Mouse (Mus musculus): ENCODE results near the gene Egfl8. TPM values are rescaled to one million over a fixed set of nuclear protein-coding genes. Genes with fewer than 3 reads are reported as not detected.

Gene Egfl8
- polyA plus RNA-seq, 1 experiment, result 3.9 TPM

DNA sequence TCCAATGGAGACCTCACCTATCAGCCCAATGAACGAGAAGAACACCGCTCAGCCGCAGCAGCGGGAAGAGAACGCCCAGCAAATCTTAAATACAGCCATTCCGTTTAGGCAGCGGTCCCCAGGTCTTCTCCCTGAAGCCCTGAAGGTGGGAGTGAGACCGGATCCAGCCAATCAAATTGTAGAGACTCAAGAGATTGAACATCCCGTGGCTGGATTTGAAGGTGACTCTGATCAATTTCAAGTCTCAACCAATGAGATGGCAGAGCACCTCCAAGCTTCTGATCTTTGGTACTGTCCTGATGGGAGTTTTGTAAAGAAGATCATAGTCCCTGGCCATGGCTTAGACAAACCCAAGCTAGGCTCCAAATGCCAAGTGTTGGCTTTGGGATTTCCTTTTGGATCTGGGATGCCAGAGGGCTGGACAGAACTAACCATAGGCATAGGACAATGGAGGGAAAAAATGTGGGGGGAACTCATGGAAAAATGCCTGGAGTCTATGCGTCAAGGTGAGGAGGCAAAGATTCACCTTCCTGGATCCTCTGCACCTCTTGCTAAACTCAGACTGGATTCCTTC lies 29.6 kb upstream of the Egfl8 start:
- no peak for DNase-seq (ENCODE audit: low read depth in 1 of 2, low spot score in 2 of 2)
- no peaks in the 10 kb centered on the region for H3K27me3 ChIP-seq (ENCODE audit: control insufficient read depth, insufficient read depth, low read length)
- WGBS, result 72% methylated on average over 10 of the region's 10 CpGs
- no peak overlapping the region for H3K27ac ChIP-seq (ENCODE audit: insufficient read depth, low read length)
- H3K4me1 ChIP-seq (ENCODE audit: control insufficient read depth, insufficient read depth, insufficient read length), result peaks cover 15% of the 10 kb centered on the region; the same call in 1 of the 2 replicates
- peaks cover 4% of the 10 kb centered on the region for H3K36me3 ChIP-seq (ENCODE audit: control insufficient read depth, insufficient read depth, low read length)
- no peak overlapping the region for H3K4me3 ChIP-seq (ENCODE audit: extremely low read depth, insufficient read depth, insufficient read length)
- no peak for TF ChIP-seq CTCF (IDR thresholded peaks at IDR 0.05; ENCODE audit: extremely low read depth, insufficient read depth, insufficient read length, insufficient replicate concordance)
- TF ChIP-seq POLR2A (IDR thresholded peaks at IDR 0.05; ENCODE audit: low read depth, low read length), result no peak

DNA sequence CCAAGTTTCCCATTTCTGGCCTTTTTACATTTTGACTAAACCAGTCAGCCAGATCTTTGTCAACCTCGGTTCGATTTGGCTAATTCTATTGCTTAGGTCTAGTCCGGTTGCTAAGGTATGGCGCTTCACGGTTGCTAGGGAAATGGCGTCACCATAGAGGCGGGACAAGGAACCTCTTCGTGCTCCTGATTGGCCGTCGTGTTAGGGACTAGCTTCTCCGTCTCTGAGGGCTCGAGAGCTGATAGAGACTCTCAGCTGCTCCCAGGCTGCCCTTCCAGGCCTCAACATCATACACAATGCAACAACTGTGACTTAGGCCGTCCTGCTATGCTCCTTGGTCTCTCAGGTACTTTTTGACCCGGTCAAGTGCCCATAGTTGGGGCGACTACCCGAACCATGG lies 28.8 kb upstream of the Egfl8 start, which contains the start of gene Fkbpl:
Gene Fkbpl (plus strand): TSS at position 157 of the 400 bp plus-strand sequence.
- H3K27ac ChIP-seq (ENCODE audit: insufficient read depth, low read length), result peak within 1 kb of the TSS; percentile 51; the same call in 1 of the 2 replicates
- TF ChIP-seq POLR2A (IDR thresholded peaks at IDR 0.05; ENCODE audit: low read depth, low read length) (no peak; the same call in 1 of the 2 replicates), CTCF (IDR thresholded peaks at IDR 0.05; ENCODE audit: extremely low read depth, insufficient read depth, insufficient read length, insufficient replicate concordance) (no peak)
- DNase-seq (ENCODE audit: low read depth in 1 of 2, low spot score in 2 of 2), result peak; percentile 90 to 97
- H3K27me3 ChIP-seq (ENCODE audit: control insufficient read depth, insufficient read depth, low read length), result no peaks in the 10 kb centered on the region
- H3K4me1 ChIP-seq (ENCODE audit: control insufficient read depth, insufficient read depth, insufficient read length), result peaks cover 14% of the 10 kb centered on the region; the same call in 1 of the 2 replicates
- no peaks in the 10 kb centered on the region for H3K36me3 ChIP-seq (ENCODE audit: control insufficient read depth, insufficient read depth, low read length)
- H3K4me3 ChIP-seq (ENCODE audit: extremely low read depth, insufficient read depth, insufficient read length), result peak within 1 kb of the TSS; percentile 60
- 2% methylated on average over 16 of the region's 16 CpGs for WGBS

DNA sequence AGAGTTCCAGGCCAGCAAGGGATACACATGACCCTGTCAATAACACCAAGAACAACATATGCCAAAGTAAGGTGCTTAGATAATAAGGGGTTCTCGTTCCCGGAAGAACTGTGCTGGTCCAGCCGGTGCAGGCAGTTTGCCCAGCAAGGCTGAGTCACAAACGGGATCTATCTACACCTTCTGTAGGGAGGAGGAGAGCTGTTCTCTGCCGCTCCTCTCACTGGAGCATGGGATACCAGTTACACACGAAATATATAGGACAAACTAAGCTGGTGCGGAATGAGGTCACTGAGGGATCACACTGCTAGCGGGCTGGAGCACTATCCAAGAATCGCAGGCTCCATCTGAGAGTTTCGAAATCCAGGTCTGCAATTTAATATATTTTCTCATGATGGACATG lies 28.2 kb upstream of the Egfl8 start:
- Histone ChIP-seq H3K27ac (ENCODE audit: insufficient read depth, low read length) (no peak overlapping the region), H3K27me3 (ENCODE audit: control insufficient read depth, insufficient read depth, low read length) (no peaks in the 10 kb centered on the region), H3K4me3 (ENCODE audit: extremely low read depth, insufficient read depth, insufficient read length) (no peak overlapping the region), H3K4me1 (ENCODE audit: control insufficient read depth, insufficient read depth, insufficient read length) (peaks cover 10% of the 10 kb centered on the region; the same call in 1 of the 2 replicates), H3K36me3 (ENCODE audit: control insufficient read depth, insufficient read depth, low read length) (no peaks in the 10 kb centered on the region)
- WGBS, result 85% methylated on average over 10 of the region's 10 CpGs
- DNase-seq (ENCODE audit: low read depth in 1 of 2, low spot score in 2 of 2), result no peak
- TF ChIP-seq CTCF (IDR thresholded peaks at IDR 0.05; ENCODE audit: extremely low read depth, insufficient read depth, insufficient read length, insufficient replicate concordance), result no peak
- no peak for TF ChIP-seq POLR2A (IDR thresholded peaks at IDR 0.05; ENCODE audit: low read depth, low read length)

DNA sequence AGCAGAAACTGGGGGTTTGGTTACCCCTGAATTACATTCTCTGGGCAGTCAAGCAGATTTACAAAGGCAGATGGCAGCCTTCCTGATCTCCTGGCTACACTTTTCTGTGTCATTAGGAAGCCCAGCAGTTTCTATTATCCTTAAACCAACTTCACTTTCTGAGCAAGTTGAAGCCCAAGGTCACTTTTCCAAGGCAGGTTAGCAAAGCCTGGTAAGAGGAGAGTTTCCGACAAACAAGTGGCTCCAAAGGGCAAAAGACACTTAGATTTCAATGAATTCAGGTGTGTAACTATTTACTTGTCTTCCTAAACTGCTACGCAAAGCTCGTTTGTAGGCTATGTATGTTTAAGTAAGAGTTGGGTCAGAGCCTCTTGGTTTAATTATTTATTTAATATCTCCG lies 27.6 kb upstream of the Egfl8 start:
- no peak for DNase-seq (ENCODE audit: low read depth in 1 of 2, low spot score in 2 of 2)
- H3K27me3 ChIP-seq (ENCODE audit: control insufficient read depth, insufficient read depth, low read length), result no peaks in the 10 kb centered on the region
- no peaks in the 10 kb centered on the region for H3K36me3 ChIP-seq (ENCODE audit: control insufficient read depth, insufficient read depth, low read length)
- 96% methylated on average over 4 of the region's 4 CpGs for WGBS
- H3K27ac ChIP-seq (ENCODE audit: insufficient read depth, low read length), result no peak overlapping the region
- TF ChIP-seq CTCF (IDR thresholded peaks at IDR 0.05; ENCODE audit: extremely low read depth, insufficient read depth, insufficient read length, insufficient replicate concordance) (no peak), POLR2A (IDR thresholded peaks at IDR 0.05; ENCODE audit: low read depth, low read length) (no peak)
- no peak overlapping the region for H3K4me3 ChIP-seq (ENCODE audit: extremely low read depth, insufficient read depth, insufficient read length)
- peaks cover 5% of the 10 kb centered on the region; the same call in 1 of the 2 replicates for H3K4me1 ChIP-seq (ENCODE audit: control insufficient read depth, insufficient read depth, insufficient read length)

DNA sequence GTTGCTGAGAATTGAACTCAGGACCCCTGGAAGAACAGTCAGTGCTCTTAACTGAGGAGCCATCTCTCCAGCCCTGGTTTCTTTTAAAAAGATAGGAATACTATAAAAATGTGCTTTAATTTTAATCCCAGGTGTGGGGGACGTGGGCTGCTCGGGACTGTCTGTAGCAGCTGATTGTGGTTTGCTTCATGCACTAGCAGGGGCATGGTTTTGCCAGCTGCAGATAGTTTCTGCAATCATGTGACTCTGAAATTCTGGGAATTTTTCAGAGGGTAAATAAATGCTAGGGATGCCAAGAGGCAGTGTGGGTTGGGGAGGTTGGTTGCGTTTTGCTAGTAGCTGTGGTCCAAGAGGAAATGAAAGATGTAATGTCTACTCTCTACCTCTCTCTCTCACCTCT lies 26.2 kb upstream of the Egfl8 start:
- Histone ChIP-seq H3K27ac (ENCODE audit: insufficient read depth, low read length) (no peak overlapping the region), H3K27me3 (ENCODE audit: control insufficient read depth, insufficient read depth, low read length) (no peaks in the 10 kb centered on the region), H3K36me3 (ENCODE audit: control insufficient read depth, insufficient read depth, low read length) (no peaks in the 10 kb centered on the region), H3K4me3 (ENCODE audit: extremely low read depth, insufficient read depth, insufficient read length) (no peak overlapping the region), H3K4me1 (ENCODE audit: control insufficient read depth, insufficient read depth, insufficient read length) (no peaks in the 10 kb centered on the region)
- no peak for DNase-seq (ENCODE audit: low read depth in 1 of 2, low spot score in 2 of 2)
- WGBS, result 43% methylated on average over 3 of the region's 3 CpGs
- TF ChIP-seq CTCF (IDR thresholded peaks at IDR 0.05; ENCODE audit: extremely low read depth, insufficient read depth, insufficient read length, insufficient replicate concordance) (no peak), POLR2A (IDR thresholded peaks at IDR 0.05; ENCODE audit: low read depth, low read length) (no peak)

DNA sequence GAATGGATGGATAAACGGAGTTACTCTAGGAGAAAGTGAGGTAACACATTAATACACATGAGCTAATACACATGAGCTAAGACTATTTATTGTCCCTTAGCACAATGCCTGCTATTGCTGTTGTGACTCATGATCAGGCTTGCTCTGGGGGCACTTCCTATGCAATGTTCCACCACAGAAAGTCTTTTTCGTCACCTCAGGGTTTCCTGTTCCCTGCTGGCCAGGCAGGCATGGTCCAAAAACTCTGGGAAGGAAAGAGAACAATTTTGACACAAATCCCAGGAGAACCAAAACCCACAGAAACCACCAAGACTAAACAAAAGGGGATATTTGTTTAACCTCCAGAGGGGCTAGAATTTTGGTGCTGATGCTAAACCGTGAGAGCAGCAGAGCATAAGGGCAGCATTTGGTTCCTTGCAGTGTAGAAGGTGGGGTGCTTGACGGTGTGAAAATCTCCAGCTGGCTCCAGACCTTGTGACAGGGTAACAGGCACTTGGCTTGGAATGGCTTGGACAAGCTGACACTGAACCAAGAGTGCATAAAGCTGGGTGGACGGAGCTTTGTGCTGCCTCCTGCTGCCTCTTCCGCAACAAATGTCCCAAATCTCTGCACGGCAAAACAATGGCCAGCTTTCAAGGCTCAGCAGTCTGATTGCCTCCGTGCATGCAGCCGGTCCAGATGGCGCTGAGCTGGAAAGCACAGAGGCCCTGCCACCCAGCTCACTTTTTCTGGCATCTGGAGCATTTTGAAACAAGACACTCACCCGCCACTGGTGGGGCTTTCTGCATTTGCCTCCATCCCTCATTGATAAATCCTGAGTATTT lies 25.2 kb upstream of the Egfl8 start:
- no peak for DNase-seq (ENCODE audit: low read depth in 1 of 2, low spot score in 2 of 2)
- no peaks in the 10 kb centered on the region for H3K27me3 ChIP-seq (ENCODE audit: control insufficient read depth, insufficient read depth, low read length)
- WGBS, result 58% methylated on average over 11 of the region's 11 CpGs
- TF ChIP-seq POLR2A (IDR thresholded peaks at IDR 0.05; ENCODE audit: low read depth, low read length), result no peak
- no peak for TF ChIP-seq CTCF (IDR thresholded peaks at IDR 0.05; ENCODE audit: extremely low read depth, insufficient read depth, insufficient read length, insufficient replicate concordance)
- H3K27ac ChIP-seq (ENCODE audit: insufficient read depth, low read length), result no peak overlapping the region
- no peaks in the 10 kb centered on the region for H3K36me3 ChIP-seq (ENCODE audit: control insufficient read depth, insufficient read depth, low read length)
- H3K4me3 ChIP-seq (ENCODE audit: extremely low read depth, insufficient read depth, insufficient read length), result no peak overlapping the region
- no peaks in the 10 kb centered on the region for H3K4me1 ChIP-seq (ENCODE audit: control insufficient read depth, insufficient read depth, insufficient read length)

Measured in spleen, adult 2 months (tissue).